Mouse (Mus musculus): ENCODE results near the gene Tmem56. TPM values are rescaled to one million over a fixed set of nuclear protein-coding genes. Genes with fewer than 3 reads are reported as not detected.

Gene Tmem56
- total and polyA plus RNA-seq, 3 experiments: 0.32 to 0.39 TPM; not detected in 1

DNA sequence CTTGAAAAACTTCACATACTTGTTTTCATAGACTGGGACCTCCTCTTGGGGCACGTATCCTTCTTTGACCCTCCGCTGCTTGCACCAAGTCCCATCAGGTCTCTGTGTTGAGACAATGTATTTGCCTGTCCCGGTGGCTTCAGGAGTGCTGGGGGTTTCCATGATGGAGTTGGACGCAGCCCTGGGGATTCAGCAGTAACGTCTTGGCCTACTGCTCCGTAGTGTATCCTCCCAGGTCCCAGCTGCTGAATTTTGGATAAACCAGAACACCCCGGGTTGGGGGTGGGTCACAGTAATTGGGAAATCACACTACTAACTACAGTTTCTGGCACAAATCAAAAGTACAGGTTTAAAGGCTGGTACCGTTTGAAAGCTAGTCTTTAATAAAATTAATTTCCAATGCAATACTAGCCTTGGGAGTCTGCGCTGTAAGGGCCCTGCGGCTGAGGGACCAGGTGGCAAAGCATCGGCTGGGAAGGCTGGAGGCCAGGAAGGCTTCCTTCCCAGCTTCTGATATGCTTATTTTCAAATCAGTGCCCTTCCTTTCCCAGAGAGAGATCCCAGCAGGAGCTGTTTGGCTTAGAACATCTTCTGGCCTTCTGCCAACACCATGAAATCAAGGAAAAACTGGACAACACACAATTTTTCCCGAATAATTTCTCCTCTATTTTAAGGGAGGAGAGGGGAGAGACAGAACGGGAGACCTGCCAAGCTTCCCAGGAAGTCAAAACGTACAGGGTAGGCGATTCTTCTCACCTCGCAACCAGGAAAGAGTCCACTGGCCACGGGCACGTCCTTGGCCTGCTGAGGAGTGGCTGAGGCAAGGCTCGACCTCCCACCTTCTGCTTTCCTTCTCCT is 32.1 kb downstream of the Tmem56 start:
- Histone ChIP-seq H3K4me1 (ENCODE audit: control insufficient read depth in 1 of 2, insufficient read depth in 2 of 2, low read length in 2 of 2) (no peaks in the 10 kb centered on the region), H3K4me3 (ENCODE audit: control insufficient read depth in 1 of 2, insufficient read depth in 1 of 2, low read depth in 2 of 2, low read length in 2 of 2) (no peak overlapping the region), H3K27ac (ENCODE audit: control insufficient read depth, low read depth, low read length) (no peak overlapping the region), H3K27me3 (ENCODE audit: control insufficient read depth in 1 of 2, insufficient read depth in 2 of 2, low read length in 2 of 2) (no peaks in the 10 kb centered on the region), H3K9me3 (replicated peaks; ENCODE audit: insufficient read depth, low read length) (no peaks in the 10 kb centered on the region), H3K36me3 (ENCODE audit: control insufficient read depth in 1 of 2, insufficient read depth in 2 of 2, low read length in 2 of 2) (no peaks in the 10 kb centered on the region), H3K79me2 (ENCODE audit: control insufficient read depth, insufficient read depth, low read length, poor library complexity) (no peaks in the 10 kb centered on the region), H3K9ac (ENCODE audit: control insufficient read depth, low read depth, low read length, poor library complexity, severe bottlenecking) (no peak overlapping the region)
- DNase-seq (ENCODE audit: low read depth, low spot score): no peak
- TF ChIP-seq MAX (IDR thresholded peaks at IDR 0.05; ENCODE audit: low read length) (no peak), RCOR1 (IDR thresholded peaks at IDR 0.05; ENCODE audit: low read depth, low read length) (no peak), MXI1 (IDR thresholded peaks at IDR 0.05; ENCODE audit: low read depth, low read length) (no peak), EP300 (IDR thresholded peaks at IDR 0.05; ENCODE audit: low read depth in 1 of 2, low read length in 2 of 2) (no peak), TCF12 (IDR thresholded peaks at IDR 0.05; ENCODE audit: low read depth, low read length) (no peak), USF1 (IDR thresholded peaks at IDR 0.05; ENCODE audit: low read depth, low read length) (no peak), POLR2AphosphoS2 (IDR thresholded peaks at IDR 0.05; ENCODE audit: low read length) (no peak), TBP (IDR thresholded peaks at IDR 0.05; ENCODE audit: low read depth, low read length) (no peak), NRF1 (IDR thresholded peaks at IDR 0.05; ENCODE audit: insufficient read depth, low read depth, low read length, poor library complexity, severe bottlenecking) (no peak), POLR2A (IDR thresholded peaks at IDR 0.05; ENCODE audit: control insufficient read depth in 1 of 2, insufficient read depth in 1 of 2, low read depth in 1 of 2, low read length in 2 of 2, poor library complexity in 1 of 2) (no peak), NELFE (IDR thresholded peaks at IDR 0.05; ENCODE audit: low read depth, low read length) (no peak), MYC (IDR thresholded peaks at IDR 0.05; ENCODE audit: low read depth, low read length) (no peak), ZC3H11A (IDR thresholded peaks at IDR 0.05; ENCODE audit: low read depth, low read length) (no peak), RAD21 (IDR thresholded peaks at IDR 0.05; ENCODE audit: low read depth, low read length) (no peak), ZNF384 (IDR thresholded peaks at IDR 0.05; ENCODE audit: low read depth, low read length) (no peak)

DNA sequence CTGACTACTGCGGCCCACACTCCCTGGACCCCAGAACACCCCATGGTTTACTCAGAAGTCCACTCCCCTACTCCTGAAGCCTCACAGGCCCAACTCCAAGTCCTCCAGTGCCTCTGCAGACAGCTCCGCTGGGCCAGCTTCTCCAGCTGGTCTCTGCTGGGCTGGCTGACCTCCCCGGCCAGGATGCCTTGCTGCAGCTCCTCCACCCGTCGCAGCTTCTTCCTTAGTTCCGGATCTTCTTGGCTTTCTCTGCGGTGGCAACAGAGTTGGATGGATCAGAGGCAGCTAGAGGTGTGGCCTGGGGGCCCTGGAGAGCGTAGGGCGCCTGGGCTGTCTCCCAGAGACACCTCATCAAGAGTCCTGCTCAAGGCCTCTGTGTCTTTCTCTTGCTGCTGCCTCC is 32.9 kb downstream of the Tmem56 start:
- Histone ChIP-seq H3K79me2 (ENCODE audit: control insufficient read depth, insufficient read depth, low read length, poor library complexity) (no peaks in the 10 kb centered on the region), H3K27me3 (ENCODE audit: control insufficient read depth in 1 of 2, insufficient read depth in 2 of 2, low read length in 2 of 2) (no peaks in the 10 kb centered on the region), H3K9ac (ENCODE audit: control insufficient read depth, low read depth, low read length, poor library complexity, severe bottlenecking) (no peak overlapping the region), H3K4me3 (ENCODE audit: control insufficient read depth in 1 of 2, insufficient read depth in 1 of 2, low read depth in 2 of 2, low read length in 2 of 2) (no peak overlapping the region), H3K9me3 (replicated peaks; ENCODE audit: insufficient read depth, low read length) (no peaks in the 10 kb centered on the region), H3K27ac (ENCODE audit: control insufficient read depth, low read depth, low read length) (no peak overlapping the region), H3K36me3 (ENCODE audit: control insufficient read depth in 1 of 2, insufficient read depth in 2 of 2, low read length in 2 of 2) (no peaks in the 10 kb centered on the region), H3K4me1 (ENCODE audit: control insufficient read depth in 1 of 2, insufficient read depth in 2 of 2, low read length in 2 of 2) (no peaks in the 10 kb centered on the region)
- TF ChIP-seq GATA1 (IDR thresholded peaks at IDR 0.05; ENCODE audit: low read depth, low read length) (no peak), MAX (IDR thresholded peaks at IDR 0.05; ENCODE audit: low read length) (no peak), USF2 (IDR thresholded peaks at IDR 0.05; ENCODE audit: borderline replicate concordance in 1 of 2, insufficient read depth in 1 of 2, low read depth in 1 of 2, low read length in 2 of 2) (no peak), NELFE (IDR thresholded peaks at IDR 0.05; ENCODE audit: low read depth, low read length) (no peak), USF1 (IDR thresholded peaks at IDR 0.05; ENCODE audit: low read depth, low read length) (no peak), TAL1 (IDR thresholded peaks at IDR 0.05; ENCODE audit: low read length) (no peak), MAZ (IDR thresholded peaks at IDR 0.05; ENCODE audit: low read depth, low read length) (no peak), UBTF (IDR thresholded peaks at IDR 0.05; ENCODE audit: borderline replicate concordance, insufficient read depth, low read depth, low read length) (no peak), ZKSCAN1 (IDR thresholded peaks at IDR 0.05; ENCODE audit: low read depth, low read length) (no peak), E2F4 (IDR thresholded peaks at IDR 0.05; ENCODE audit: borderline replicate concordance, low read depth, low read length) (no peak), POLR2A (IDR thresholded peaks at IDR 0.05; ENCODE audit: control insufficient read depth in 1 of 2, insufficient read depth in 1 of 2, low read depth in 1 of 2, low read length in 2 of 2, poor library complexity in 1 of 2) (no peak), JUND (IDR thresholded peaks at IDR 0.05; ENCODE audit: low read depth, low read length) (no peak), GABPA (IDR thresholded peaks at IDR 0.05; ENCODE audit: low read depth, low read length) (no peak), EP300 (IDR thresholded peaks at IDR 0.05; ENCODE audit: low read depth in 1 of 2, low read length in 2 of 2) (no peak), RAD21 (IDR thresholded peaks at IDR 0.05; ENCODE audit: low read depth, low read length) (no peak), MYB (IDR thresholded peaks at IDR 0.05; ENCODE audit: low read depth, low read length) (no peak), ZC3H11A (IDR thresholded peaks at IDR 0.05; ENCODE audit: low read depth, low read length) (no peak), ZMIZ1 (IDR thresholded peaks at IDR 0.05; ENCODE audit: low read depth, low read length) (no peak)
- no peak for DNase-seq (ENCODE audit: low read depth, low spot score)
